Comparison of ENCODE assay signal across 18 mouse cellular contexts in the genomic region with DNA sequence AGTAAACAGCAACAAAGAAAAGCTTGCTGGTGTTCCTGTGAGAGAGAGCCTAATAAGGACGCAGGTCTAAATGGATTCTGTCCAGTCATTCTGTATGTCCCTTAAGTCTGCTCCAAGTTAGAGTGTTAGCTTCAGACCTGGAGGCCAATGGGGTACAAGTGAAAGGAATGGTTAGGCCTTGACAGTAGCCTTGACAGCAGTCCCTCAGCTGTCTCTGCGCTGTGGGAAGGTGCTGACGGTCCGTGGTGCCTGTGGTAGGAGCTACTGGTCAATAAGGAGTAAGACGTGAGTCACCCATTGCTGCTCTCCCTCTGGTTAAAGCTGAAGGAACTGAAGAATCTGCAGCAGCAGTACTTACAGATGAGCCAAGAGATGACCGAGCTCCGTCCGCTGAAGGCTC.
"Had no signal": no experiment of that assay in that cellular context is flagged by ENCODE, and none has a peak within 500 bp of the region (broad histone marks: within the 10 kb centered on the region; RNA-seq: fewer than 3 reads in every experiment).

No protein-coding gene starts in this region.

- H3K4me3 ChIP-seq: midbrain, embryonic 10.5 days; midbrain, embryonic 12.5 days; myocyte; neural tube, embryonic 13.5 days; neural tube, embryonic 15.5 days had no signal

- DNase-seq: lung, embryonic 14.5 days; lung, postnatal 10 days; lung, postnatal 4 days; midbrain, embryonic 14.5 days; retina, postnatal 1 day; right cerebral cortex, adult 18-20 months; right cerebral cortex, postnatal 25 days; right cerebral cortex, postnatal 4 days; spleen, adult 18-20 months; thymus, adult 18-20 months; thymus, postnatal 14 days; thymus, postnatal 36 days had no signal

- H3K27me3 ChIP-seq: midbrain, embryonic 12.5 days; neural tube, embryonic 13.5 days; neural tube, embryonic 15.5 days had no signal

- ATAC-seq: midbrain, embryonic 16.5 days had no signal

- H3K9ac ChIP-seq: lung, embryonic 14.5 days; midbrain, embryonic 12.5 days; neural tube, embryonic 13.5 days; neural tube, embryonic 15.5 days had no signal

- H3K27ac ChIP-seq: midbrain, embryonic 10.5 days; midbrain, embryonic 12.5 days; neural tube, embryonic 13.5 days; neural tube, embryonic 15.5 days had no signal

- H3K9me3 ChIP-seq: midbrain, embryonic 10.5 days; midbrain, embryonic 12.5 days; neural tube, embryonic 13.5 days; neural tube, embryonic 15.5 days had no signal

- H3K4me1 ChIP-seq: midbrain, embryonic 10.5 days; midbrain, embryonic 12.5 days; neural tube, embryonic 13.5 days; neural tube, embryonic 15.5 days had no signal

- H3K4me2 ChIP-seq: lung, embryonic 14.5 days; midbrain, embryonic 12.5 days; neural tube, embryonic 13.5 days; neural tube, embryonic 15.5 days had no signal
